Mouse (Mus musculus) frontal cortex, postnatal 25 days (tissue): ENCODE results near the gene Nell2.
"Not testable (repeated sequence)": the region's sequence is repeated elsewhere in the genome, so short reads cannot be mapped to it uniquely, and the experiment has no call there.

Experiments used
- DNase-seq, 2 experiments: peaks; one replicate each; pipeline ENCODE4 v3.0.0; 2022; ENCODE audit warnings: low spot score in 2 of 2

Nell2 gene

DNA sequence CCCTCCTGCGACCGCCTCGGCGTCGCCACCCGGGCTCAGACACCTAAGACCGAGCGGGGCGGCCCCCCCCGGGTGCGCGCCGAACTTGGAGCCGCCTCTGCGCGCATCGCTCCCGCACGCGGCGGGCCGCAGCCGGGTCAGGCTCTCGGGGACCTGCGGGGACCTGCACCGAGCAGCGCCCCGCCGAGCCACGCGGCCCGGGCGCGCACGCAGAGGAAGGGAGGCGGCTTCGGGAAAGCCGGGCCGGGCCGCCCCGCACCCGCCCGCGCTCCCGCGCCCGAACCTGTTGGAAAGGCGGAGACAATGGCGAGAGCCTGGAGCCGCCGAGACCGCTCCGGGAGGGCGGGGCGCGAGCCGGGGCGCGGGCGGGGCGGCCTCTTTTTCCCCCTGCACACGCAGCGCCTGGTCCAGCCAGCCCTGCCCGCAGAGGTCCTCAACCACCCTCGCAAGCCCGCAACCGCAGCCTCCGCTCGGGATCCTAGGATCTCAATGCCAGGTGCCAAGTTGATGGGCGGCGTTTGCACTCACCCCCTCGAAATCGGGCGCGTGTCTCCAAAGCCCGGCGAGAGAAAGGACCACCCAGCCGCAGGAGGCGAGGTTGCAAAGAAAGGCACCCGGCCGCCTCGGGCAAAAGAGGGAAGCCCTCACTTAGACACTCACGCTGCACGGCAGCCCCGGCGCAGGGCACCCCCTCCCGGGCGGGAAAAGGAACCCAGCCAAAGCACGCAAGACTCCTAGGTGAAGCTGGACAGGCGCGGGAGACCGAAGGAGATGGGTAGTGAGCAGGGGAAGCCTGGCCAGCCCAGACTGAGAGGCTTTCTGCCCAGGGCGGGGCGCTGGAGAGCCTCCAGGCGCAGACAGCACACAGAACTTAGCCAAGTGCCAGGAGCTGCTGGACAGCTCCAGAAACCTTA, at the start of gene Nell2:
Nell2 (minus strand) TSS at position 612 of the 914 bp plus-strand sequence.
- peak; percentile 45 to 57 for DNase-seq

DNA sequence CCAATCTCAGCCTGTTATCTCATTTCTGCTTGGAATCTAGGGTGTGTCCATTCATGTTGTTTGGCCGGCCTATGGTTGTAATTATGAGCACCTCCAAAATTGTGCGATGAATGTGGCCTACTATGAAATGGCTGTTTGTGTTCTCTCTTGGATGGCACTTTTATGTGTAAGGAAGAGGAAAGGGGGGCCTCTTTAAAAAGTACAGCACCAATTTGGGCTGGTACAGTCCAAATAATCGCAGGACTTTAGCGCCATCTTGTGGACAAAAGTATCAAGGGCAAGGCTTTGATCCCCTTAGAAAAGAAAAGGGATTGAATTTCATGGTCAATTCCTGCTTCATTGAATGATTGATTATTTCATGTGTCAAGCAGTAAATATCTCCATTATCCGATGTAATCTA, 46.3 kb upstream of the Nell2 start:
- DNase-seq = peak; percentile 7 to 49

DNA sequence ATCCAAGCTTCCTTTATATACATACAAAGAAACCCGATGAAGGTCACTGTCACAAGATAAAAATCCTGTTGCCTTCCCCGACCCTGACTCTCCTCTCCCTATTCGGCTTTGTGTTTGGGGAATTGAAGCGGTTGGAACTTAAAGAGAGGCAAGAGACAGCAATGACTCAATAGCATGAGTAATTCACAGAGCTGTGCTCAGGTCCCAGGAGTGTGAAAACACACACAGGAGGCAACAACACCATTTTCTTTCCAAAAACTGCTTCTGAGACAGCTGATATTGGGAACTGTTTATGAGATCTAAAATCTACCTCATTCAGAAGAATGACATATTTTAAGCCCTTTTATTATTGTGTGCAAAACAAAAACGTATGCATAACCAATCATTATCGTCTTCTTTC, 41.2 kb upstream of the Nell2 start:
- DNase-seq = no peak

DNA sequence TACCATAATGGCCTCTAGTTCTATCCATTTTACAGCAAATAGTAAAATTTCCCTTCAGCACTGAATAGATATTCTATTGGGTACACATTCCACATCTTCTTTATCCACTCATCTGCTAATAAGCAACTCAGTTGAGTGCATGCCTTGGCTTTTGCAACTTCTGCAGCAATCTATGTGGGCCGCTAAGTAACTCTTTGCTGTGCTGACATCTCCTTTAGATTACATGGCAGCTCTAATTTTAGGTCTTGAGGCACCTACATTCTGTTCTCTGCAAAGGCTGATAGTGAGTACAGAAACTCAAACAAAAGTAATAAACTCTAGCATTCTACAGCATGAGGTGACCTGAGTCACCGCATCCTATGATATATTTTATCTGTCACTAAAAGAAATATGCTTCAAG, 36.8 kb upstream of the Nell2 start:
- DNase-seq = no peak

DNA sequence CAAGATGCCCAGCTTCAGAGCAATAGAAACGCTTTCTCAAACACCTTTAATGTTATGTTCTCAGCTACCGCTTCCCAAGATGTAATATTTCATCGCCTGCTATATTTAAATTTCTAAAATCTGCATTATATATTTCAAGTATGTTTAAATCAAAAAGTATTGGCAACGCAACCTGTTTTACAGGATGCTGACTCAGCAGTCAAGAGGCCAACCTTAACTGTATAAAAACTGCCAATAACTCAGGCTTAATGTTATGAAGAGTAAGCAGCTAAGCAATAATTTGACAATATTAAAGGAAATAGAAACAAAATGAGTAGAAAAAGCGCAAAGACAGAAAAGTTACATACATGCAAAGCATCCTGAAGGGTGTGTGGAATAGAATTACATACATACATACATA, 32.9 kb upstream of the Nell2 start:
- no peak for DNase-seq

DNA sequence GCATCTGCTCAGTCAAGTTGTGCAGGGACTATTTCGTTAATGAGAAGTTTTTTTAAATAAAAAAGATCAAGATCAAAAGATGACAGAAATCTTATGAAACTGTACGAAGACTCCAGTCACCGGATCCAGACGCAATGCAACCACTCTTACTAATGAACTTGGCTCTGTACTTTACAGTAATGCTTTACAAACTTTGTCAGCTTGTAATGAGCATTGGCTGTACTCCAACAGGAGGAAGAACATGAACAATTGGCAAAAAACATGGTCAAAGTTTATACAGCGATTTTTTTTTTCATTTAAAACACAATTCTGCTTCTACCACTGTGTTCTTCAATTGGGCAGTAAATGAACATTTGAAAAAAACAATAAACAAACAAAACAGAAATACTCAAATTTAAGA, 21.7 kb upstream of the Nell2 start:
- no peak for DNase-seq

DNA sequence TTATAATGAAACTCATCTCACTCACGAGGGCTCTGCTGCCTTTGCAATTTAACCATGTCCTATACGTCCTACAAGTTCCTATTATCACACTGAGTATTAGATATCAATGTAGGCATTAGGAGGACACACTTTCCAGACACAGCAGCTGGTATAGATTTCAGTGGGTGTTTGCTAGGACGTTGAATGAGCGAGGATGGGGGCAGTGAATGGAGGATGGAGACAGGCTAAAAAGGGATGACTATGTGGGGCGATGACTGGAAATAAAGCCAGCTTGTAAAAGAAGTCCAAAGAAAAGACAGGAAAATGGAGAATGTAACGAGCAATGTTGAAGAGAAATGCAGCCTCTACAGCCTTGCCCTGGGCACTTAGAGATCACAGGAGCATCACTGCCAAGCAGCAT, 14.3 kb upstream of the Nell2 start:
- no peak for DNase-seq

DNA sequence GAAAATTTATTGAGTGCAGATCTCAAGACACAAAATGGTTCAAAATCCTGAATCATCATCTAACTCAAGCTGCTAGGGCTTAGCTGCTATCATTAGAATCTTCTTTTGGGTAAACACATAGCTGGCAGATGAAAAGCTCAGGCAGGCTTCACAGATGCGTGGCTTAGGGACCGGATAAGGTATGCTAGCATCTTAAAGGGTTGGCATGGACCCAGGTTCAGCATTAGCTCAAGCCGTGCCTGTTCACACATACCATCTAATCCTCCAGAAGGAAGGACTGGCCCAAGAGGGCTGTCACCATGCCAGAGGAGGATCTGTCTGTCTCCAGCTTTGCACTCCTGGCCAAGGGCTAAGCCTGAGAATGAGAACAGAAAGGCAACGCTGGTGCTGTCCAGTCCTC, 8.4 kb upstream of the Nell2 start:
- no peak for DNase-seq

DNA sequence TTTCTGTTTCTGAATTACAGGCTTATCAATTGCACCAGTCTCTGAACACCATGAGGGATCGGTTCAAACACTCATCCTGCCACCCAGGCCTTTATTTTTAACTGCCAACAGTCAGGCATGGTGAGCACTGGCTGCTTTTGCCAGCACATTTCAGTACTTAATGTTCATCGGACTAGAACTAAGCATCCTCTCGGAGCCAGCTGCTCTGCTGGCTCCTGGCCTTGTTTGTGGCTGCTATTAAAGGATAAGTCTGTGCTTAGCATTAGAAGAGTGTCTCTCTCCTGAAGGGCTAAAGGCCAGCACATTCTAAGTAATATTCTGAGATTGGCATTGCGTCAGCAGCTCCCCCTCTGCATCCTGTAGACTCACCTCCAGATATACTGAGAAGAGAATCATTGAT, 7.9 kb upstream of the Nell2 start:
- DNase-seq = no peak

DNA sequence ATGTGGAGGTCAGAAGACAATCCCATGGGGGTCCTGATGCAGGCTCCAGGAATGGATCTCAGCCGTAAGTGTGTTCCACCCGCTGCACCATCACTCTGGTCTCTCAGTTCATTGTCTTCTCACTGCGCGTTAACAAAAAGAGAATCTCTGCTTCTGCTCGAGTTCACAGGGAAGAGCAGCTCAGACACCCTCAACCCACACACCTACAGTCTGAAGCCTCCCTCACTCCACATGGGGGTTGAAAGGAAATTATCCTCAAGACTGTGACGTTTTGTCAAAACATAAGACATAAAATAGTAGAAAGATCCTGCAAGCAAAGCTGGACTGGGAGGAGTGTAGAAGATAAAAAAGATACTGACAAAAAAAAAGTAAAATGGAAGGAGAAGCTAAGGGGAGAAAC, 6.3 kb upstream of the Nell2 start:
- DNase-seq = no peak

DNA sequence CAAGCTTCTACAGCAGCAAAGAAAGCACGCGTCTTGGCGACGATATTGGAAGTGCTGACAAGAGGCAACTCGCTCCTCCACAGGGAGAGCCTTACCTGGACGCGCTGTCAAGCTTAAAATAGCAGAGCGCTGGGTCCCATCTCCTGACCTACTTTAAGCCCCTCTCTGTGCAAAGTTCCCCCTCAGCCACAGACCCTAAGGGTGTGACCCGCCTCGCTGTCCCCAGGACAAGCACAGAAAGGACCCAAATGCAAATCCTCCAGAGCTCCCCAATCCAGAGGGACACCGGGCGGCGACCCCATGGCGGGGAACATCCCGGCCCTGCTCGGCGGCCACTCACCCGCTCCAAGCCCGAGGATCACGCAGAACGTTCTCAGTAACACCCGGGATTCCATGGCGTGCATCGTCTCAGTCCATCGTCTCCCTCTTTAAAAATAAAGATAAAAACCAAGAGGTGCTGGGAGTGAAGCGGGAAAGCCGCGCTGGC, 855 bp downstream of the Nell2 start:
- no peak for DNase-seq

DNA sequence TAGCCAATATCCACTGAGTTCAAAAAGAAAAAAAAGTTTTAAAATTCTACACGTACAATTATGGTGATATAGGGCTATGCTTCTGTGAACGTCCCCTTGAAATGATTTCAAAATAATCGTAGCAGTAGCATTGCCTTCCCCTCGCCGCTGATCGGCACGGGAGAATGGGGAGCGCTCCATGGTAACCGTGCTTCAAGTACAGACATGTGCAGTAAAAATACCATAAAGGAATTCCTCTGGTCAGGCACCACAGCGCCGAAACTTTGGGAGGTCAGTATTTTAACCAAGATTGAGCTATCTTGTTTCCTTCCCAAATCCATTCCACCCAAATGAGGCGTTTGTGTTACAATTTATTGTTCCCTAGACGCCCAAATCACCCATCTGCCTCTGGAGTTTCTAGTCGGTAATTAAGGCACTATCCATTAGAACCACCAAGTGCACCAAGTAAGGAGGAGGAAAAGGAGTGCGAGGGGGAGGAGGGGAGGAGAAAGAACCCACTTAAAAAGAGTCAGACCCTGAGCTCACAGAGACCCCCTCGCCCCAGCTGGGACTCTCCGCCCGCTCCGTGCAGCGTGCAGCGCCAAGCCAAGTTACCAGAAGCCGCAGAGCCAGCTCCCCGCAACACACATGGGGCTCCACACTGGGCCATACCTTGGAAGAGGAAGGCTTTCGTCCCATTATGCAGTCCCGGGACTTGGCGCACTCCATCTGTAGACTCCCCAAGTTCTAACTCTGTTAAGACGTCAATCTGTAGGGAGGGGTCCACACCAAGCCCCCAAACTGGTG, 1.5 kb downstream of the Nell2 start:
- DNase-seq = no peak

DNA sequence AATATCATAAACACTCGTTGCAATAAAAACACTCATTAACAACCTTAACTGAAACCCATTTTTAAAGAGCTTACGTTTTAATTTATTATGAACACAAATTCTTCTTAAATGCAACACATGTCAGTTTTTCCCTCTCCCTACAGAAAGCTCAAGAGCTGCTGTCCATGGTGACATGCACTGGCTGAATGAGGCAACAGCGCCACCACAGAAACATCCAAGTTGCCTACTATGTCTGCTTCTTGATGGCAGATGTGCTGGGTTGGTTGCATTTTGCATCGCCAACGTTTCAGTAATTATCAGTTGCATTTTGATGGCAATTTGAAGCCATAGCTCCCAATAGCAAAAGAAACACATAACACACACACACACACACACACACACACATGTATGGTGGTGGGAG, 2.4 kb downstream of the Nell2 start:
- DNase-seq = peak; percentile 33 to 63

DNA sequence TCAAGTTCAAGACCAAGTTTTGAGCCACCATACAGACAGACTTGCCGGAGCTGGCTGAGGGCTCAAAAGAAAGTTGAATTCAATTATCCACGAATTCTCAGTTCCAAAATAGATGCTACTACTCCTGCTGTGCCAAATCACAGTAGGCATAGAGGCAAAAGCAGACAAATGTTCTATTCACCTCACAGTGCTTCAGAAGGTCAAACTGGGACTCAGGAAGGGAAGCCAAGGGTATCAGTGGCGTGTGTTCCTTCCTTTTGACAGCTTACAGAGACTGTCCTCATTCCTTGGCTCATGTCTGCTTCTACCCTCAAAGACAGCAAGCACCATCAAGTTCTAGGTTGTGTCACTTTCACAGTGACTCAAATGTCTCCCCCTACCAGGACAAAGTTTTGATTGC, 10.2 kb downstream of the Nell2 start:
- DNase-seq = no peak

DNA sequence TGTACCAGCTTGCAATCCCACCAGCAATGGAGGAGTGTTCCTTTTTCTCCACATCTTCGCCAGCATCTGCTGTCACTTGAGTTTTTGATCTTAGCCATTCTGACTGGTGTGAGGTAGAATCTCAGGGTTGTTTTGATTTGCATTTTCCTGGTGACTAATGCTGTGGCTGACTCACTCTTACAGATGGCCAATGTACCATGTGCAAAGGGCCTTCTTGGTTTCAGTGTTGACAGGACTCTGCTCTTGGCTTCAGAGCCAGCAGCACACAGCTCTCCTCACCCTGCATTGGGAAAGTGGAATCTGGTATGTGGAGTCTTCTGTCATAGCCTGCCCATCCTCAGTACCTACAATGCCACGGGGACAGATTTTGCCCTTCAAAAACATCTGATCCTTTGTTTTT, 15.1 kb downstream of the Nell2 start:
- DNase-seq = not testable (repeated sequence)

DNA sequence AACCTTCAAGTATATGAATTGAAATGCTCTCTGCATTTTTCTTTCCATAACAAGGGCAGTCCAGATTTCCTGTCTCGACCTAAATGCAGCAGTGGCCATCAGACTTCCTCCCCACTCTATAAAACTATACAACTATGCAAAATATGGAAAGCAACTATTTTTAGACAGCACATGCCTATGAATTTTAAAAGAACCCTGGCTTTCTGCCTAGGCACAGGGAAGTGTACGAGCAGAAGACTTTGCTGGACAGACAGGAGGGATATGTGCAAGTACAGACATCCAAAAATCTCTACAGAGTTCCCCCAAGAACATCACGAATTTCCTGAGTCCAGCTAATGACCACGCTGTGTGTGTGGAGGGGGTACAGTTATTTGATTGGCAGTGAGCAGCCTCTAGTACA, 32.7 kb downstream of the Nell2 start:
- DNase-seq = no peak

DNA sequence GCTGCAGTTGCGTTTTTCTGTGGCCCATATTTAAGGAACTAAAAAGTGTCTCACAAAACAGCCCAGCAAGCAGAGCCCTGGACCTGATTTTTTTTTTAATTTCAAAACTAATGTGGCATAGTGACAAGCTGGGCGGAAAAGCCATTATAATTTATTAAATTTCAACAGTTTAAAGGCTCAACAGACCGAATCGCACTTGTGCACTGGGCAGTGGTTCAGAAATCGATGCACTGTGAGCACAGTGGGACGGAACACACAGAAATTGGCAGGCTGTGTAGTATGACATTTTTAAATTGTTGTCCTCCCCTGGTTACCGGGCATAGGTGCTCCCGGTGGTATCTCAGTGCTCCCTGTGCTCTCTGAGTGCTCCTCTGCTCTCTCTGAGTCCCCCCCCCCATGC, 33.2 kb downstream of the Nell2 start:
- no peak for DNase-seq

DNA sequence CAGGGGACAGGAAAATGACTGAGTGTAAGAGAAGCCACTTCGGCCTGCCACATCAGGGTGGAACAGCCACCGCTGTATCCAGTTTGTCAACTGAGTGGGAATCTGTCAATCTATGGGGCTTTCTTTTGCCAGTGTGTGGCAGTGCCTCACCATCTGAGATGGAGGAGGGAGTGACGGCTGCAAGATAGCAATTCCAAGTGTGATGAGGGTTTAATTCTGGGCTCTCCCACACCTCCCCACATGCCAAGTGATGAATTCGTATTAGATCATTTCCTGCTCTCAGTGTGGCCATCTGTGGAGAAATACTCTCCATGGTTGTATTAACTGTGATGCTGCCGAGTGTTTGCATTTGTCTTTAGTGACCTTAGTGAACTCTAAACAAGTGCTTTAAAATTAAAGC, 36.2 kb downstream of the Nell2 start:
- DNase-seq = no peak

DNA sequence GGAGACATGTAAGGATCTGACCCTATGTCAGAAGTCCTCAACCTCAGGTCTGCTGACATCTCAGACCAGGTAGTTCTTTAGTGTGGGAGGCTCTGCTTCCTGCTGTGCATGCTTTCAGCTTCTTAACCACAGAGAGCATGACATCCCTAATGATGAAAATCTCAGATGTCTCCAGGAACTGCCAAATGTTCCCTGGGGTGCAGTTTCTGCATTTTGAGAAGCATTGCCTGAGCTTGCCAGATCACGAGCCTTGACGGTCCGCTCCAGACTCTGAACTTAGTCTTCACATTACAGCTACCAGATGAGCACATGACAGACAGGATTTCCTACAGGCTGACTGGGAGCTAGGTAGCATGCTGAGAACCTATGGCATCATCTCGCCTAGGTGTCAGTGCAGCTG, 39.2 kb downstream of the Nell2 start:
- DNase-seq = no peak

DNA sequence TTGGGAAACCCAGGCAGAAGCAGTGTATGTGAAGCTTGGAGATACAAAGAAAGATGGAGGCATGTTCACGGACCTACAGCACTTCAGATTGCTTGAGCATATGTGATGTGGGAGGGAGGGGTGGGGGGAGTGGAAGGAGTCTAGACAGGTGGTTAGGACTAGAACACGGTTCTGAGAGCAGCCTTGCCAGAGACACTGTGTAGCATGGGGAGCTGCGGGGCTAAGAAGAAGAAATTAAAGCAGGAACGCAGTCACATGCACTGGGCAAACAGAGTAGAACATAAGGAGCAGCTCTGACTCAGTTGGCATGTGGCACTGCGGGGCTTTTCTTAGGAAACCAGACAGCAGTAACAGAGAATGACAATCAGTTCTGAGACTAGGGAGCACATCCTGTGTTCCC, 40.4 kb downstream of the Nell2 start:
- peak; percentile 25 to 55 for DNase-seq

DNA sequence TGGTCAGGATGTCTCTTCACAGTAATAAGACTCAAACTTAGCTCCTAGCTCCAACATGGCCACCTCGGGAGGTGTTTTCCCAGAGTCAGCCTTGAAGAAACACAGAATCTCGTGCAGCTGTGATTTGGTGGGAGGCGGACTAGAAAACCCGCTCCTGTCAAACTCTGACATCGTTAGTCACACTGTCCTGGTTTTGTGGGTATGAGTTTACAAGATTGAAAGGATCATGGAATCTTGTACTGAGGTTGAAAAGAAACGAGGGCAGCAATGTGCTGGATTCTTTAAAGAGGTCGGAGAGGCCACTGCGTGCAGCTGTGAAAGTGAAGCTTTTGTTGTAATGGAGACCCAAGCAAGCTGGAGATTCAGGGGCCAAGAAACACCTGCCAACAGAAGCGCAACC, 46.4 kb downstream of the Nell2 start:
- no peak for DNase-seq

DNA sequence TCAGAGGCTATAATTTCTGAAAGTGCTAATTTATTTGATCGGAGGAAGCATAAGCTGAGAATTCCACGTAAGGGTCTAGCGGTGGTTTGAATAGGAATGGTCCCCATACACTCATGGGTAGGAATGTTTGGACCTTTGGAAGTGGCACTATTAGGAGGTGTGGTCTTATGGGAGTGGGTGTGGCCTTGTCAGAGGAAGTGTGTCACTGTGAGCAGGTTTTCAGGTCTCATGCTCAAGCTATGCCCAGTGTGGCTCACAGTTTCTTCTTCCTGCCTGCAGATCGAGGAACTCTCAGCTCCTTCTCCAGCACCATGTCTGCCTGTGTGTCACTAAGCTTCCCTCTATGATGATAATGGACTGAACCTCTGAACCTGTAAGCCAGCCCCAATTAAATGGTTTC, 46.8 kb downstream of the Nell2 start:
- DNase-seq = no peak

DNA sequence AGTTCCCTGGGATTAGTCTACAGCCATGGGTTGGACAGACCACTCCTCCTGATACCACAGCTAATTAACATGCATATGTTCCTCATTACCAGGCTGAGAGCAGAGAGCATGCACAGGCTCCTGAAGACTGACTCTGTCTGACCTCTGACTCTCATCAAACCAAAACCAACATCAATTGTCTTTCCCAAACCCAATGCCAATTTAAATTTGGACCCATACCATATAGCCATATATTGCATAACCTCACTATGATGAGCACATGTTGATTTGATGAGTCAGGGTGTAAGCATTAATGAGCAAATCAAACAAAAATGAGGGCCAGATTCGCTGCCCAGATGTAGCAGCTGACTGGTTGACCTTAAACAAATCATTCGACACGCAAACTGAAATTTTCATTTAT, 51.9 kb downstream of the Nell2 start:
- no peak for DNase-seq
